Mouse (Mus musculus): Measurements from ENCODE around the gene Psg17. TPM values are rescaled to one million over a fixed set of nuclear protein-coding genes. Genes with fewer than 3 reads are reported as not detected.
"Not testable (repeated sequence)": the region's sequence is repeated elsewhere in the genome, so short reads cannot be mapped to it uniquely, and the experiment has no call there.

The Psg17 gene
- polyA plus RNA-seq, 1 experiment from 2014 or later, result not detected

- not testable (repeated sequence) for DNase-seq (ENCODE audit: low spot score, missing footprints); H3K4me2 ChIP-seq; H3K9ac ChIP-seq (ENCODE audit: low read length); H3K36me3 ChIP-seq (ENCODE audit: control insufficient read depth, insufficient read depth, low read length); H3K9me3 ChIP-seq (ENCODE audit: control insufficient read depth, low read length); ATAC-seq (ENCODE audit: low FRiP score); H3K4me1 ChIP-seq (ENCODE audit: control insufficient read depth, insufficient read depth, low read length); H3K27ac ChIP-seq (ENCODE audit: low read depth, low read length); H3K27me3 ChIP-seq (ENCODE audit: control insufficient read depth, insufficient read depth, low read length); H3K4me3 ChIP-seq (ENCODE audit: low read depth, low read length)
Observed at GRCm38 (mm10) chr7:18790671-18791070, 30.7 kb downstream of the Psg17 start.

- WGBS, result 58% methylated on average over 2 of the region's 2 CpGs
Observed at GRCm38 (mm10) chr7:18781301-18781700, 40.1 kb downstream of the Psg17 start.

GRCm38 (mm10) chr7:18779337-18779781 lies 42.0 kb downstream of the Psg17 start:
- H3K9ac ChIP-seq (ENCODE audit: low read length), result no peak overlapping the region
- H3K36me3 ChIP-seq (ENCODE audit: control insufficient read depth, insufficient read depth, low read length), result no peaks in the 10 kb centered on the region
- no peaks in the 10 kb centered on the region for H3K27me3 ChIP-seq (ENCODE audit: control insufficient read depth, insufficient read depth, low read length)
- DNase-seq (ENCODE audit: low spot score, missing footprints) (no peak), ATAC-seq (ENCODE audit: low FRiP score) (no peak)
- H3K4me1 ChIP-seq (ENCODE audit: control insufficient read depth, insufficient read depth, low read length), result no peaks in the 10 kb centered on the region
- H3K27ac ChIP-seq (ENCODE audit: low read depth, low read length), result no peak overlapping the region
- H3K9me3 ChIP-seq (ENCODE audit: control insufficient read depth, low read length), result no peaks in the 10 kb centered on the region
- no peak overlapping the region for H3K4me3 ChIP-seq (ENCODE audit: low read depth, low read length)
- no peak overlapping the region for H3K4me2 ChIP-seq

More at GRCm38 (mm10) chr7:18781301-18781700, 40.1 kb downstream of the Psg17 start:
- H3K9ac ChIP-seq (ENCODE audit: low read length); H3K9me3 ChIP-seq (ENCODE audit: control insufficient read depth, low read length); H3K4me1 ChIP-seq (ENCODE audit: control insufficient read depth, insufficient read depth, low read length); ATAC-seq (ENCODE audit: low FRiP score); H3K4me2 ChIP-seq; H3K27me3 ChIP-seq (ENCODE audit: control insufficient read depth, insufficient read depth, low read length); H3K36me3 ChIP-seq (ENCODE audit: control insufficient read depth, insufficient read depth, low read length); H3K27ac ChIP-seq (ENCODE audit: low read depth, low read length); H3K4me3 ChIP-seq (ENCODE audit: low read depth, low read length): not testable (repeated sequence)
- peak; percentile 86 for DNase-seq (ENCODE audit: low spot score, missing footprints)

Other genes starting within 250 kb of the Psg17 start
- not detected in 2 replicates for gene Psg23, start 205.1 kb downstream of the Psg17 start, polyA plus RNA-seq (2014; fragmentation: Nextera tagmentation; extraction: Ambion mirVana)
- gene Psg21, start 164.9 kb downstream of the Psg17 start, polyA plus RNA-seq (2014; fragmentation: Nextera tagmentation; extraction: Ambion mirVana), result not detected in 2 replicates
- not detected in 2 replicates for gene Psg20, start 135.4 kb downstream of the Psg17 start, polyA plus RNA-seq (2014; fragmentation: Nextera tagmentation; extraction: Ambion mirVana)
- gene Psg22, start 103.5 kb downstream of the Psg17 start, polyA plus RNA-seq (2014; fragmentation: Nextera tagmentation; extraction: Ambion mirVana), result not detected in 2 replicates
- not detected in 2 replicates for gene Psg19, start 23.1 kb downstream of the Psg17 start, polyA plus RNA-seq (2014; fragmentation: Nextera tagmentation; extraction: Ambion mirVana)
- gene Mill2, start 18.4 kb upstream of the Psg17 start, polyA plus RNA-seq (2014; fragmentation: Nextera tagmentation; extraction: Ambion mirVana), result 0.15 and 0.20 TPM in 2 replicates
- 2.3 and 2.7 TPM in 2 replicates for gene Pglyrp1, start 49.7 kb upstream of the Psg17 start, polyA plus RNA-seq (2014; fragmentation: Nextera tagmentation; extraction: Ambion mirVana)
- 23.0 and 28.3 TPM in 2 replicates for gene Ccdc61, start 88.8 kb upstream of the Psg17 start, polyA plus RNA-seq (2014; fragmentation: Nextera tagmentation; extraction: Ambion mirVana)
- 9.1 and 9.8 TPM in 2 replicates for gene Nova2, start 104.3 kb upstream of the Psg17 start, polyA plus RNA-seq (2014; fragmentation: Nextera tagmentation; extraction: Ambion mirVana)
- 0.10 TPM in 2 replicates for gene Nanos2, start 165.8 kb upstream of the Psg17 start, polyA plus RNA-seq (2014; fragmentation: Nextera tagmentation; extraction: Ambion mirVana)
- gene Mypop, start 169.6 kb upstream of the Psg17 start, polyA plus RNA-seq (2014; fragmentation: Nextera tagmentation; extraction: Ambion mirVana), result 3.7 and 4.0 TPM in 2 replicates
- gene Irf2bp1, start 182.4 kb upstream of the Psg17 start, polyA plus RNA-seq (2014; fragmentation: Nextera tagmentation; extraction: Ambion mirVana), result 24.1 and 26.5 TPM in 2 replicates
- gene Foxa3, start 201.9 kb upstream of the Psg17 start, polyA plus RNA-seq (2014; fragmentation: Nextera tagmentation; extraction: Ambion mirVana), result not detected in 2 replicates
- 30.9 and 33.3 TPM in 2 replicates for gene Sympk, start 202.8 kb upstream of the Psg17 start, polyA plus RNA-seq (2014; fragmentation: Nextera tagmentation; extraction: Ambion mirVana)
- not detected in 2 replicates for gene Rsph6a, start 233.1 kb upstream of the Psg17 start, polyA plus RNA-seq (2014; fragmentation: Nextera tagmentation; extraction: Ambion mirVana)

All from midbrain, embryonic 11.5 days (tissue).